Mouse (Mus musculus): ENCODE data around the gene Wdr24. TPM values are rescaled to one million over a fixed set of nuclear protein-coding genes. Genes with fewer than 3 reads are reported as not detected.

The Wdr24 gene
- polyA plus RNA-seq, 1 experiment from 2014 or later, result 31.8 TPM

- WGBS, result 8% methylated on average over 14 of the region's 14 CpGs
Measured at GRCm38 (mm10) chr17:25874148-25874720, 50.8 kb downstream of the Wdr24 start.

GRCm38 (mm10) chr17:25874721-25875170 is 51.3 kb downstream of the Wdr24 start, which contains the start of gene Mettl26:
Gene Mettl26 (plus strand): TSS chr17:25875074.
- Histone ChIP-seq H3K9me3 (ENCODE audit: control insufficient read depth, low read length) (no peaks in the 10 kb centered on the region), H3K4me2 (ENCODE audit: low read depth) (peak within 1 kb of the TSS; percentile 97), H3K4me3 (ENCODE audit: low read depth, low read length) (peak within 1 kb of the TSS; percentile 72), H3K27ac (ENCODE audit: low read depth, low read length) (peak within 1 kb of the TSS; percentile 85), H3K4me1 (ENCODE audit: control insufficient read depth, insufficient read depth, low read length) (peaks cover 13% of the 10 kb centered on the region), H3K9ac (ENCODE audit: low read length) (peak within 1 kb of the TSS; percentile 86), H3K27me3 (ENCODE audit: control insufficient read depth, insufficient read depth, low read length) (no peaks in the 10 kb centered on the region), H3K36me3 (ENCODE audit: control insufficient read depth, insufficient read depth, low read length) (peaks cover 7% of the 10 kb centered on the region; the same call in 1 of the 2 replicates)
- WGBS, result under 1% methylated on average over 25 of the region's 25 CpGs
- DNase-seq (ENCODE audit: low spot score) (peak; percentile 93), ATAC-seq (ENCODE audit: insufficient read depth, low FRiP score, low TSS enrichment) (peak; percentile 58)

More at GRCm38 (mm10) chr17:25874148-25874720, 50.8 kb downstream of the Wdr24 start:
- H3K9ac ChIP-seq (ENCODE audit: low read length), result peak overlapping the region; percentile 57
- DNase-seq (ENCODE audit: low spot score), result no peak
- H3K4me1 ChIP-seq (ENCODE audit: control insufficient read depth, insufficient read depth, low read length), result peaks cover 13% of the 10 kb centered on the region
- H3K4me3 ChIP-seq (ENCODE audit: low read depth, low read length), result peak overlapping the region; percentile 72
- peaks cover 7% of the 10 kb centered on the region; the same call in 1 of the 2 replicates for H3K36me3 ChIP-seq (ENCODE audit: control insufficient read depth, insufficient read depth, low read length)
- H3K9me3 ChIP-seq (ENCODE audit: control insufficient read depth, low read length), result no peaks in the 10 kb centered on the region
- H3K4me2 ChIP-seq (ENCODE audit: low read depth), result peak overlapping the region; percentile 97
- ATAC-seq (ENCODE audit: insufficient read depth, low FRiP score, low TSS enrichment), result no peak
- H3K27ac ChIP-seq (ENCODE audit: low read depth, low read length), result peak overlapping the region; percentile 11; the same call in 1 of the 2 replicates
- H3K27me3 ChIP-seq (ENCODE audit: control insufficient read depth, insufficient read depth, low read length), result no peaks in the 10 kb centered on the region

- Histone ChIP-seq H3K27ac (ENCODE audit: low read depth, low read length) (peak overlapping the region; percentile 85), H3K27me3 (ENCODE audit: control insufficient read depth, insufficient read depth, low read length) (no peaks in the 10 kb centered on the region), H3K9ac (ENCODE audit: low read length) (peak overlapping the region; percentile 86), H3K9me3 (ENCODE audit: control insufficient read depth, low read length) (no peaks in the 10 kb centered on the region), H3K4me2 (ENCODE audit: low read depth) (peak overlapping the region; percentile 97), H3K4me3 (ENCODE audit: low read depth, low read length) (peak overlapping the region; percentile 72), H3K4me1 (ENCODE audit: control insufficient read depth, insufficient read depth, low read length) (peaks cover 17% of the 10 kb centered on the region), H3K36me3 (ENCODE audit: control insufficient read depth, insufficient read depth, low read length) (peaks cover 7% of the 10 kb centered on the region; the same call in 1 of the 2 replicates)
- peak; percentile 84 for ATAC-seq (ENCODE audit: insufficient read depth, low FRiP score, low TSS enrichment)
- 1% methylated on average over 59 of the region's 59 CpGs for WGBS
- peak; percentile 92 for DNase-seq (ENCODE audit: low spot score)
Measured at GRCm38 (mm10) chr17:25875171-25876136, 52.0 kb downstream of the Wdr24 start.

- DNase-seq (ENCODE audit: low spot score) (no peak), ATAC-seq (ENCODE audit: insufficient read depth, low FRiP score, low TSS enrichment) (no peak)
- no peaks in the 10 kb centered on the region for H3K27me3 ChIP-seq (ENCODE audit: control insufficient read depth, insufficient read depth, low read length)
- peaks cover 7% of the 10 kb centered on the region; the same call in 1 of the 2 replicates for H3K36me3 ChIP-seq (ENCODE audit: control insufficient read depth, insufficient read depth, low read length)
- WGBS, result 55% methylated on average over 10 of the region's 10 CpGs
- peaks cover 26% of the 10 kb centered on the region for H3K4me1 ChIP-seq (ENCODE audit: control insufficient read depth, insufficient read depth, low read length)
- H3K9ac ChIP-seq (ENCODE audit: low read length), result peak overlapping the region; percentile 86
- H3K4me3 ChIP-seq (ENCODE audit: low read depth, low read length), result peak overlapping the region; percentile 72
- peak overlapping the region; percentile 97 for H3K4me2 ChIP-seq (ENCODE audit: low read depth)
- no peaks in the 10 kb centered on the region for H3K9me3 ChIP-seq (ENCODE audit: control insufficient read depth, low read length)
- H3K27ac ChIP-seq (ENCODE audit: low read depth, low read length), result no peak overlapping the region; the same call in 1 of the 2 replicates
Measured at GRCm38 (mm10) chr17:25876347-25876915, 53.0 kb downstream of the Wdr24 start.

DNA sequence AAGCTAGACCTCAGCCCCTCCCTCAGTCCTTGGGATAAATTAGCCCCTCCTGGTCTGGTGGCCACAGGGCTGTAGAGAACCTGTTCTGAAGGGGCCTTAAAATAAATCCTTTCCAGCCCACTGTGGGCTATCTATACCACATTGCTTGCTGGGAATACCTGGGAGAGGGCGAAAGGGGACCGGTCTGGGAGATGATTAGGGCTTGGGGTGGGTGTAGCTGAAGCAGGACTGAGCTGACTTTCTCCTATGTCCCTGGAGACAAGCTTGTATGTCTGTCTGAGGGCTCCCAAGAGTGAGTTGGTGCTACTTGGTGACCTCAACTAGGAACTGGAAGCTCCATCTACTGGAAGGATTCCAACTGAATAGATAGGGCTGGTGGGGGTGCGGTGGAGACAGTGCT is 53.6 kb downstream of the Wdr24 start:
- ATAC-seq (ENCODE audit: insufficient read depth, low FRiP score, low TSS enrichment), result no peak
- Histone ChIP-seq H3K27ac (ENCODE audit: low read depth, low read length) (no peak overlapping the region), H3K4me3 (ENCODE audit: low read depth, low read length) (no peak overlapping the region), H3K4me2 (ENCODE audit: low read depth) (no peak overlapping the region), H3K9me3 (ENCODE audit: control insufficient read depth, low read length) (no peaks in the 10 kb centered on the region), H3K4me1 (ENCODE audit: control insufficient read depth, insufficient read depth, low read length) (peaks cover 29% of the 10 kb centered on the region), H3K27me3 (ENCODE audit: control insufficient read depth, insufficient read depth, low read length) (no peaks in the 10 kb centered on the region), H3K36me3 (ENCODE audit: control insufficient read depth, insufficient read depth, low read length) (peaks cover 7% of the 10 kb centered on the region; the same call in 1 of the 2 replicates), H3K9ac (ENCODE audit: low read length) (no peak overlapping the region)
- WGBS, result 92% methylated on average over 3 of the region's 3 CpGs
- DNase-seq (ENCODE audit: low spot score), result no peak

- H3K4me2 ChIP-seq (ENCODE audit: low read depth), result no peak overlapping the region
- 93% methylated on average over 32 of the region's 32 CpGs for WGBS
- H3K27ac ChIP-seq (ENCODE audit: low read depth, low read length), result no peak overlapping the region
- no peak overlapping the region for H3K4me3 ChIP-seq (ENCODE audit: low read depth, low read length)
- H3K9ac ChIP-seq (ENCODE audit: low read length), result peak overlapping the region; percentile 5; the same call in 1 of the 2 replicates
- ATAC-seq (ENCODE audit: insufficient read depth, low FRiP score, low TSS enrichment), result no peak
- H3K4me1 ChIP-seq (ENCODE audit: control insufficient read depth, insufficient read depth, low read length), result peaks cover 29% of the 10 kb centered on the region
- DNase-seq (ENCODE audit: low spot score), result no peak
- H3K27me3 ChIP-seq (ENCODE audit: control insufficient read depth, insufficient read depth, low read length), result no peaks in the 10 kb centered on the region
- peaks cover 7% of the 10 kb centered on the region; the same call in 1 of the 2 replicates for H3K36me3 ChIP-seq (ENCODE audit: control insufficient read depth, insufficient read depth, low read length)
- no peaks in the 10 kb centered on the region for H3K9me3 ChIP-seq (ENCODE audit: control insufficient read depth, low read length)
Measured at GRCm38 (mm10) chr17:25877741-25878610, 54.5 kb downstream of the Wdr24 start.

All from neural tube, embryonic 11.5 days (tissue).